Mouse (Mus musculus) embryonic fibroblast, embryonic 13.5 days (primary cell): ENCODE results near the gene Gabrr2.

Experiments used
- CTCF ChIP-seq: IDR thresholded peaks from 2 replicates; pipeline ENCODE4 v1.5.1; 2011; ENCODE audit warnings: mild to moderate bottlenecking, control low read depth, low read length, moderate library complexity, borderline replicate concordance; ENCODE audit not compliant: insufficient read depth
- POLR2A ChIP-seq: IDR thresholded peaks from 2 replicates; pipeline ENCODE4 v1.6.1; 2011; ENCODE audit warnings: low read depth, mild to moderate bottlenecking, control low read depth, low read length, moderate library complexity

GRCm38 (mm10) chr4:33039826-33040225 lies 23.0 kb upstream of the Gabrr2 start:
- TF ChIP-seq POLR2A (no peak), CTCF (no peak)
